Mouse (Mus musculus) myocyte (in vitro differentiated cells): ENCODE data around the gene Zfp870. TPM values are rescaled to one million over a fixed set of nuclear protein-coding genes. Genes with fewer than 3 reads are reported as not detected.

ENCODE experiments used
- H3K27me3 ChIP-seq: one replicate; pipeline ENCODE4 v1.6.1; 2011; ENCODE audit not compliant: control insufficient read depth, insufficient read depth, insufficient read length
- H3K36me3 ChIP-seq: one replicate; pipeline ENCODE4 v1.6.1; 2011; ENCODE audit not compliant: control insufficient read depth, insufficient read depth
- H3K4me2 ChIP-seq: one replicate; pipeline ENCODE4 v1.6.1; 2011; ENCODE audit warnings: low read depth, control low read depth
- H3K4me3 ChIP-seq: one replicate; pipeline ENCODE4 v1.5.1; 2011; ENCODE audit warnings: mild to moderate bottlenecking, control low read depth, moderate library complexity
- H3K79me2 ChIP-seq: one replicate; pipeline ENCODE4 v1.6.1; 2011; ENCODE audit not compliant: control insufficient read depth, insufficient read depth
- H3ac ChIP-seq: one replicate; pipeline ENCODE4 v1.6.1; 2011; ENCODE audit not compliant: control insufficient read depth, insufficient read length
- CEBPB ChIP-seq: IDR thresholded peaks from 2 replicates; pipeline ENCODE4 v1.6.1; 2011; ENCODE audit warnings: mild to moderate bottlenecking, moderate library complexity; ENCODE audit not compliant: poor library complexity, insufficient read depth, severe bottlenecking
- E2F4 ChIP-seq: IDR thresholded peaks from one replicate; pipeline ENCODE4 v1.6.1; 2011; ENCODE audit warnings: mild to moderate bottlenecking, control low read depth, moderate library complexity; ENCODE audit not compliant: insufficient read depth
- MAX ChIP-seq: IDR thresholded peaks from one replicate; pipeline ENCODE4 v1.6.1; 2011; ENCODE audit warnings: low read depth, mild to moderate bottlenecking, control low read depth
- MYOD1 ChIP-seq, 3 experiments: IDR thresholded peaks; one replicate each; pipeline ENCODE4 v1.6.1; 2011; ENCODE audit warnings: control low read depth in 2 of 3, low read depth in 2 of 3, mild to moderate bottlenecking in 2 of 3, moderate library complexity in 1 of 3; ENCODE audit not compliant: insufficient read length in 2 of 3, control insufficient read depth in 1 of 3
- MYOG ChIP-seq, 3 experiments: IDR thresholded peaks; one replicate each; pipeline ENCODE4 v1.6.1; 2011; ENCODE audit warnings: control low read depth in 2 of 3, low read depth in 2 of 3, mild to moderate bottlenecking in 2 of 3; ENCODE audit not compliant: insufficient read length in 2 of 3, control insufficient read depth in 1 of 3, insufficient read depth in 1 of 3
- POLR2A ChIP-seq: IDR thresholded peaks from one replicate; pipeline ENCODE4 v1.6.1; 2011; ENCODE audit warnings: low read depth, mild to moderate bottlenecking, control low read depth, moderate library complexity; ENCODE audit not compliant: insufficient read length
- POLR2AphosphoS2 ChIP-seq: IDR thresholded peaks from one replicate; pipeline ENCODE4 v1.6.1; 2011; ENCODE audit warnings: low read depth, control low read depth; ENCODE audit not compliant: insufficient read length
- REST ChIP-seq: IDR thresholded peaks from one replicate; pipeline ENCODE4 v1.6.1; 2011; ENCODE audit warnings: mild to moderate bottlenecking, control low read depth, moderate library complexity; ENCODE audit not compliant: insufficient read depth, insufficient read length
- SRF ChIP-seq: IDR thresholded peaks from one replicate; pipeline ENCODE4 v1.6.1; 2011; ENCODE audit warnings: low read depth; ENCODE audit not compliant: control insufficient read depth, insufficient read length
- TCF12 ChIP-seq: IDR thresholded peaks from one replicate; pipeline ENCODE4 v1.6.1; 2011; ENCODE audit warnings: mild to moderate bottlenecking, control low read depth; ENCODE audit not compliant: poor library complexity, insufficient read depth, severe bottlenecking
- TCF3 ChIP-seq: IDR thresholded peaks from one replicate; pipeline ENCODE4 v1.6.1; 2011; ENCODE audit warnings: low read depth, control low read depth; ENCODE audit not compliant: insufficient read length
- USF1 ChIP-seq: IDR thresholded peaks from one replicate; pipeline ENCODE4 v1.6.1; 2011; ENCODE audit warnings: low read depth, mild to moderate bottlenecking, control low read depth, moderate library complexity
- polyA plus RNA-seq: library from polyadenylated mRNA; unstranded; fragments of >200 nt; fragmentation: generic; extraction: Trizol; gene quantifications from one replicate; pipeline ENCODE4 v1.2.1, GENCODE M21; 2012; ENCODE audit warnings: missing spikeins

The Zfp870 gene
- polyA plus RNA-seq, 1 experiment: 0.91 TPM

DNA sequence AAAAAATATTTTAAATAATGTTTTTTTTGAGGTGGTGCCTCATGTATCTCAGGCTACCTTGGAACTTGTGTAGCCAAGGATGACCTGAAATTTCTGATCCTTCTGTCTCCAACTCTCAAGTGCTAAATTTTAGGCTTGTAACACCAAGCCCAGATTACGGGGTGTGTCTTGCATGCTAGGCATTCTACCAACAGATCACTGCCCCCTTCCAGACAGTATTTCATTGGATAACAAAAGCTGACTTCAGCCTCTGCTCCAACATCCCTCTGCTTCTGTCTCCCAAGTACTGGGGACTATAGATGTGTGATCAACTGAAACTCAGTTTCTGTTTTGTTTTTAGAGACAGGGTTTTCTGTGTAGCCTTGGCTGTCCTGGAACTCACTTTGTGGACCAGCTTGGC is 32.2 kb upstream of the Zfp870 start:
- no peak overlapping the region for H3ac ChIP-seq
- no peaks in the 10 kb centered on the region for H3K36me3 ChIP-seq

DNA sequence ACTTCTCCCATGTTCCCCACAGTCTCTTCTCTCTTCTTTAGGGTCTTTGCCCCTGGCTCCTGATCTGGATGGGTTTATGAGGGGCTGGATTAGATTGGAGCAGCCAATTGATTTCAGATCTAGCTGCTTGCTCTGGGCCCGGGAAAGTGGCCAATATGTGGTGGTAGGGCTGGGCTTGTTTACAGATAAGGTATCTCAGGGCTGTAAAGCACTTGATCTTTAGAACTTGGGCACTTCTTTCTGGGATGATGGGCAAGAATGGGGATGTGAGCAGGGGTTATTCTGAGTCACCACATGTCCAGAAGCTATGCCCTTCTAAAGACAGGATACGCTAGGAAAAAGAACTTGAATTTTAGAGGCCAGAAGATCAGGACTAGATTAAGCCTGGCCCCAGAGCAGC is 27.7 kb upstream of the Zfp870 start:
- Histone ChIP-seq H3K36me3 (no peaks in the 10 kb centered on the region), H3K27me3 (no peaks in the 10 kb centered on the region), H3K4me2 (no peak overlapping the region), H3K4me3 (no peak overlapping the region), H3ac (no peak overlapping the region), H3K79me2 (no peaks in the 10 kb centered on the region)
- TF ChIP-seq REST: no peak
- TF ChIP-seq POLR2A: no peak
- TF ChIP-seq USF1: no peak
- no peak for TF ChIP-seq MYOD1 (IDR thresholded peaks at IDR 0.05; ENCODE audit: control insufficient read depth in 1 of 3, insufficient read length in 2 of 3, low read depth in 2 of 3)
- no peak for TF ChIP-seq POLR2AphosphoS2
- TF ChIP-seq CEBPB: no peak
- TF ChIP-seq TCF12: no peak
- no peak for TF ChIP-seq MAX
- TF ChIP-seq TCF3: no peak
- TF ChIP-seq MYOG (IDR thresholded peaks at IDR 0.05; ENCODE audit: control insufficient read depth in 1 of 3, insufficient read depth in 1 of 3, insufficient read length in 2 of 3, low read depth in 2 of 3): no peak
- TF ChIP-seq SRF: no peak
- TF ChIP-seq E2F4: no peak

More for the DNA sequence above, 32.2 kb upstream of the Zfp870 start:
- TF ChIP-seq MYOD1 (IDR thresholded peaks at IDR 0.05; ENCODE audit: control insufficient read depth in 1 of 3, insufficient read length in 2 of 3, low read depth in 2 of 3): no peak
- TF ChIP-seq E2F4: no peak
- no peak for TF ChIP-seq TCF3
- no peaks in the 10 kb centered on the region for H3K27me3 ChIP-seq
- H3K4me2 ChIP-seq: no peak overlapping the region
- no peaks in the 10 kb centered on the region for H3K79me2 ChIP-seq
- no peak overlapping the region for H3K4me3 ChIP-seq

DNA sequence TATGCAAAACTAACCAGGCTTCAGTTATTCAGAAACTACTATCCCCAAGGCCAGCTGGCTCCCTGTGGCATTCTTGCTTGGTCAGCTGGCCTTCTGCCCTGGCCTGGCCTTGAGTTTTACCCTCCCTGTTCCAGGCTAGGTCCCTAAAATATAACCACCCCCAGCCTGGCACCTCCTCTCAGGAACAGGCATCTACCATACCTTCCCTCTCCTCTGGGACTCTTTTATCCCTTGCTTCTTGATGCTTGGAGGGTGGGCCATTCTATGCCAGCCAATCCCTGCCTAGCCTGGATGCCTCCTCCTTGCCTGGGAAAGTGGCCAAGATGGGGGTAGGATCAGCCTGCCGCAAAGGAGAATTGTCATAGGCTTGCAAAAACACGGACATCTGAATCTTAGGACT is 25.7 kb upstream of the Zfp870 start, which contains the start of gene Cyp4f14:
TSS of gene Cyp4f14 (minus strand) at position 212 of the 400 bp plus-strand sequence.
- Histone ChIP-seq H3K27me3 (peaks cover under 1% of the 10 kb centered on the region), H3K79me2 (no peaks in the 10 kb centered on the region), H3K4me2 (no peak within 1 kb of the TSS), H3ac (no peak within 1 kb of the TSS), H3K36me3 (no peaks in the 10 kb centered on the region), H3K4me3 (no peak within 1 kb of the TSS)
- TF ChIP-seq E2F4 (no peak), SRF (no peak), MYOD1 (IDR thresholded peaks at IDR 0.05; ENCODE audit: control insufficient read depth in 1 of 3, insufficient read length in 2 of 3, low read depth in 2 of 3) (no peak), POLR2AphosphoS2 (no peak), MAX (no peak), TCF3 (no peak), USF1 (no peak), REST (no peak), MYOG (IDR thresholded peaks at IDR 0.05; ENCODE audit: control insufficient read depth in 1 of 3, insufficient read depth in 1 of 3, insufficient read length in 2 of 3, low read depth in 2 of 3) (no peak), CEBPB (no peak), TCF12 (no peak), POLR2A (no peak)

DNA sequence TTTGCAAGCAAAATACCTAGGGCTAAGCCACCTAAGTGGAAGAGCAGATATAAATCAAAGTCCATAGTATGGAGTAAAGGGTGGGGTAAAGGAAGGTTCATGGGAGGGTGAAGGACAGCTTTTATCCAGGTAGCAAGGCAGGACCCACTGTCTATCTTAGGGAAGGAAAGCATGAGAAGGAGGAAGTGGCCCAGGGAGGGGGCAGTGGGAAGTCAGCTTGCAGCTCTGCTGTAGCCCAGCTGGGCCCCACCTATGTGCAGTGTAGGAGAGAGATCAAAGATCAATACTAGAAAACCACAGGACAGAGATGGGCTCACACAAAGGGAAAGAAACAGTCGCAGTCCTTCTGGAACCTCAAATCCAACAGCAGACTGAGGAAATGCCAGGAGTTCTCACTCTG is 24.6 kb upstream of the Zfp870 start:
- Histone ChIP-seq H3ac (no peak overlapping the region), H3K4me3 (no peak overlapping the region), H3K27me3 (peaks cover 8% of the 10 kb centered on the region), H3K36me3 (no peaks in the 10 kb centered on the region), H3K4me2 (no peak overlapping the region), H3K79me2 (no peaks in the 10 kb centered on the region)
- TF ChIP-seq TCF3: no peak
- TF ChIP-seq TCF12: no peak
- no peak for TF ChIP-seq MAX

DNA sequence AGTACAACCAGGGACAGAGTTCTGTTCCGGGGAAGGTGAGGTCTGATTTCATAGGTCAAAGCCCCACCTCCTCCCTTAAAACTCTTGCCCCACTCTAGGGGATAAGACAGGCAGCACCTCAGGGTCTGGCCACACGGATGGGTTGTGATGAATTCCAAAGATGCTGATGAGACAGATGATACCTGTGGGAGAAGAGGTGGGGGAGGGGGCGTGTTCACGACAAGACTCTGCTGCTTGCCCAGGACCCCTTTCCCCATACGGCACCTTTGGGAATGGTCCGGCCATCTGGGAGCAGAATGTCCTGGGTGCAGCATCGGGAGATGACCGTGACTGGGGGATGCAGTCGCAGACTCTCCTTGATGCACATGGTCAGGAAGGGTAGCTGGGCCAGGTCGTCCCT is 14.7 kb upstream of the Zfp870 start:
- H3ac ChIP-seq: no peak overlapping the region
- TF ChIP-seq CEBPB: no peak
- no peak for TF ChIP-seq SRF
- no peak for TF ChIP-seq MYOD1 (IDR thresholded peaks at IDR 0.05; ENCODE audit: control insufficient read depth in 1 of 3, insufficient read length in 2 of 3, low read depth in 2 of 3)
- no peak for TF ChIP-seq MYOG (IDR thresholded peaks at IDR 0.05; ENCODE audit: control insufficient read depth in 1 of 3, insufficient read depth in 1 of 3, insufficient read length in 2 of 3, low read depth in 2 of 3)
- no peak for TF ChIP-seq MAX
- no peak for TF ChIP-seq POLR2AphosphoS2
- no peak for TF ChIP-seq TCF3
- no peak for TF ChIP-seq POLR2A
- TF ChIP-seq TCF12: no peak
- no peak for TF ChIP-seq E2F4
- no peak for TF ChIP-seq REST
- H3K79me2 ChIP-seq: no peaks in the 10 kb centered on the region
- H3K36me3 ChIP-seq: no peaks in the 10 kb centered on the region
- no peak overlapping the region for H3K4me3 ChIP-seq
- no peak overlapping the region for H3K4me2 ChIP-seq
- H3K27me3 ChIP-seq: peaks cover 10% of the 10 kb centered on the region
